Mouse (Mus musculus) brain, embryonic 18.5 days (tissue): ENCODE measurements around the gene Ulk4.
"Not testable (repeated sequence)": the region's sequence is repeated elsewhere in the genome, so short reads cannot be mapped to it uniquely, and the experiment has no call there.

Experiments used
- DNase-seq: peaks from one replicate; pipeline ENCODE4 v3.0.0-alpha.2; 2012; ENCODE audit warnings: low read depth, low spot score

Ulk4 gene

DNA sequence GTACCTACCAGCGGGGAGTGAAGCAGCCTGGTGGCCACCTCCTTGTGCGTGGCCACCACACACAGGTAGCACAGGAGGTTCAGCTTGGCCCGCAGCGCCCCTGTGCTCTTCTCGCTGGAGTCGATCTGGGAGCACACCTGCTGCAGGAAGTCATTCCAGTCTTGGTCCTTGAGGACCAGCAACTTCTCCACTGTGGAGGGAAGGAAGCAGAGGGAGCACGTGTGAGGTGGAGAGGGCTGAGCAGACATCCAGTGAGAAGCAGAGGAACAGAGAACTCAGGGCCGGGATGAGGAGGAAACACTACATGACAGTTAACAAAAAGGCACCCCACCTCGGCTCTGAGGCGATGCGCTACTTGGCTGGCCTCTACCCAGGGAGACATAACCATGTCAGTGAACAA lies 26.1 kb downstream of the Ulk4 start:
- DNase-seq = no peak

DNA sequence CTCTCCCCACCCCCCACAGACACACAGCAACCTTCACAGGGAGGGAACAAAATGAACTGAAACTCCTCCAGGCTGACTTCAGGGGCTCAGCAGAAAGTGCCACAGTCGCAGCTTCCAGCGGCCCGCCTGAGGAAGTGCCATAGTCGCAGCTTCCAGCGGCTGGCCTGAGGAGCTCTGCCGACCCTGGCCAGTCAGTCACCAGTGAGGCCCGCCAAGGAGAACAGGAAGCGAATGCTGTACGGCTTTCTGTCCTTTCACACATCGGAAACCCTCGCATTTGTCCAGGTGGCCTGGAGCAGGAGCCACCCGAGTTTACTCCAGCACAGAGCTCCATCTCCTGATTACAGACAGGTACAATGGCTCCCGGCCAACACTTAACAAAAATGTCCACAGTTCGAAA lies 27.2 kb downstream of the Ulk4 start:
- DNase-seq = no peak

DNA sequence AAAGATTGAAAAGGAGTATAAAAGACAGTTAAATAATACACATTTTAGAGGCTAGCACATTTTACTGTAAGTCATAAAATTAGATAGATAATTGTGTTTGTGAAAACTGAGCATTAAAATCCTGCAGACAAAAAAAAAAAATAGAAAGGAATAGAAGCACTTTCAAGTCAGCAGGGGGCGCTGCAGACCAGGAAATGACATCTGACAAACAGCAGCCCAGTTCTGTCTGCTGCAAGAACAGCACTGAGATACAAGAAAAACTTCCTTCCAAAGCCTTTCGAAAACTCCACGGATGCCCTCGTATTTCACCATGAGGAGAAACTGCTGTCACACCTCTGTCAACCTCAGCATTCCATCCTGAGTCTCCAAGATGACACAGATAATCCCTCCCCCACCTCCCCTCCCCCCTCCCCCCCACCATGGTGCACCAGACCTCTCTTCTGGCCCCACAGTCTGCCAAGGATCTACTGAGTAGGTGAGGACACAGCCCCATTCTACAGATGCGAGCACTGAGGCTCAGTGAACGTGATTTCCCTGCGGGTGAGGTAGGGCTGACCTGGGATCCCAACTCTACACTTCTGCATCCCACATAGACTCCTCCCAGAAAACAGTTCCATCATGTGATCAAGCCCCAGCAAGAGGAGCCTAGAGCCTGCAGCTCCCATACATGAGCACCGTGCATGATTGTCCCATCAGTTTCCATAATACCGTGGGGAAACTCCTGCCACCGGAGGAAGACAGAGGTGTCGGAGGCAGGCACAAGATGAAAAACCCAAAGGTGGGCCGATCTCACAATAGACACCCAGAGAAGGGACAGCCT lies 28.8 kb downstream of the Ulk4 start:
- DNase-seq = peak; percentile 67

- DNase-seq = no peak
Measured at GRCm38 (mm10) chr9:121247047-121247446, 29.9 kb downstream of the Ulk4 start.

DNA sequence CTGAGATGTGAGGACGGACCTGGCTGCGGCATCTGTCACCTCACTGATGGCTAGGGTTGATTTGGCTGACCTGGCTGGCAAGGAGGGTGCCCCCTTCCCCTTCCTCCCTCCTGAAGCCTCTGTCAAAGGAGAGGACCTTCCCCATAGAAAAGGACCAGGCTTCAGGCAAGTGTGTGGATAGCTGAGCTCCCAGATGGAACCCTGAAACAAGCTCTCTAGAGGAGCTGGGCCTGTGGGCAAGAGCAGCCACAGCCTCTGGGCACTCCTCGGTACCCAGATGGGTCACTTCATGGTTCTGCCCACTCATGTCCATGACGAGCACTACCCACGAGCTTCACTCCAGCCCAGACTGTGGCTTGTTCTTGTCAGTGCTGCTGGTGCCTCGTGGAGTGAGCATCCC lies 34.7 kb downstream of the Ulk4 start:
- DNase-seq = no peak

GRCm38 (mm10) chr9:121241806-121242205 lies 35.2 kb downstream of the Ulk4 start:
- DNase-seq = no peak

DNA sequence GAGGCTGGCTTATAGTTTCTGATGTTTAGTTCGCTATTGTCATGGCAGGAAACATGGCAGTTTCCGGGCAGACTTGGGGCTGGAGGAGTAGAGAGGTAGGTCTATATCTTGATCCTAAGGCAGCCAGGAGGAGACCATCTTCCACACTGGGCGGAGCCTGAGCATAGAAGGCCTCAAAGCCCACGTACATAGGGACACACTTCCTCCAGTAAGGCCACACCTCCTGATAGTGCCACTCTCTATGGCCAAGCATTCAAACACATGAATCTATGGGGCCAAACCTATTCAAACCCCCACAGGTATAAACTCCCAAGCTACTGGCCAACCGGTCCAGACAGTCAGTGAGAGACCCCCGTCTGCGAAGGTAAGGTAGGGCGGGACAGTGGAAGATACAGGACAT lies 35.6 kb downstream of the Ulk4 start:
- DNase-seq = no peak

DNA sequence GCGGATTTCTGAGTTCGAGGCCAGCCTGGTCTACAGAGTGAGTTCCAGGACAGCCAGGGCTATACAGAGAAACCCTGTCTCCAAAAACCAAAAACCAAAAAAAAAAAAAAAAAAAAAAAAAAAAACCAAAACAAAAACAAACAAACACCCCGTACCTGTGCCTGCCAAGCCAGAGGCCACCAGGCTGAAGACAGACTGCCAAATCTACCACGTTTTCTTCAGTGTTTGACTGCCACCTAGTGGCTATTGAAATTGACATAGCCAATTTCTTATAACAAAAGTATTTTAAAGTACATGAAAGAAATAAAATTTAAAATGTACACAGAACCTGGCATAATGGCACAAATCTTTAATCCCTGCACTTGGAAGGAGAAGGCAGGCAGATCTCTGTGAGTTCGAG lies 36.8 kb downstream of the Ulk4 start:
- peak; percentile 42 for DNase-seq

GRCm38 (mm10) chr9:121239571-121239970 lies 37.4 kb downstream of the Ulk4 start:
- DNase-seq = no peak

DNA sequence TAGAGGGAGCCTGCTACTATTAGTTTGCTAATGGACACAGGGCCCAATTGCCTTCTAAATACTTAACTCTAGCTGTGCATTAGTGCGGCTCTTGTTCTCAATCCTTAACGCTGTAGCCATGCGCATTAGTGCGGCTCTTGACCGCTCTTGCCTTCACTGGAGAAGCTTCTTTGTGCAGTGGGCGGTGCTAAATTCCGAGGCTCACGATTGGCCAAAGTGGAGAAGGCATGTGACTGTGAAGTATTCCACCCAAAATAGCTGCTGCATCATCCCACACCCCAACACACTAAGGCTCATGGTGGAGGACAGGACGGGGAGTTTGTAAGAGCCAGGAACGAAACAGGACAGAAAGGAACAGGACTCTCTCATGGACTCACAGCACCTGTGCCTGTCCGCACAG lies 58.4 kb downstream of the Ulk4 start:
- no peak for DNase-seq

GRCm38 (mm10) chr9:121218230-121218629 lies 58.8 kb downstream of the Ulk4 start:
- DNase-seq = no peak

DNA sequence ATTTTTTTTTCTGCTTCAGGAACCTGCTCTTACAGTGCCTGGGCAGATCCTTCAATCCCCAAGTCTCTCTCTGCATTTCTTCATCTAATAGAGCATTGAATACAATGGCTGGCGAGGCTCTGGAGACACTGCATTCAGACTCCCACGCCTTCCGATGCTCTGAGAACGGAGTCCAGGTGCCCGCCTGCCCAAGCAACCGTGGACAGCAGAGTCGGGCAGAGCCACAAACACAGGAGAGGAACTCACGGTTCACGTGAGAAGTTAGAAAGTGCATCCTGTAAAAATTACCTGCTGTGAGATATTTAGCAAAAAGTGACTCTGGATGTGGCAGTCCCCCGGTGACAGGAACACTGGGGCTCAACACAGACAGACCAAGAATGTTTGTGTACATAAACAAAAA lies 59.3 kb downstream of the Ulk4 start:
- no peak for DNase-seq

GRCm38 (mm10) chr9:121216536-121217320 lies 60.3 kb downstream of the Ulk4 start:
- DNase-seq = no peak

GRCm38 (mm10) chr9:121215349-121216000 lies 61.5 kb downstream of the Ulk4 start:
- no peak for DNase-seq

DNA sequence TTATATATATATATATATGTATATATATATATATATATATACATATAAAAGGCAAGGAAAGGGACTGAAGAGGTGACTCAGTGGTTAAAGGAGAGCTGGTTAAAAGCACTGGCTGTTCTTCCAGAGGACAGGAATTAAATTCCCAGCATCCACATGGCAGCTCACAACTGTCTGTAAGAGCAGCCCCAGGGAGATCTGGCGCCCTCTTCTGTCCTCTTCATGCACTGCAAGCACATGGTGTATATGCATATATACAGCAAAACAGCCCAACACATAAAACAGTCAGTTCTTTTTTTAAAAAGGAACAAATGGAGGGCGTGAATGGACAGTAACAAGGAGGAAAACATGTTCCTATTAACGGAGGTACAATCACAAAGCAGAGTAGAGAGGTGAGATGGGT lies 64.7 kb downstream of the Ulk4 start:
- no peak for DNase-seq

GRCm38 (mm10) chr9:121205046-121205445 lies 72.0 kb downstream of the Ulk4 start:
- no peak for DNase-seq

- DNase-seq = no peak
Measured at GRCm38 (mm10) chr9:121204149-121204800, 72.7 kb downstream of the Ulk4 start.

DNA sequence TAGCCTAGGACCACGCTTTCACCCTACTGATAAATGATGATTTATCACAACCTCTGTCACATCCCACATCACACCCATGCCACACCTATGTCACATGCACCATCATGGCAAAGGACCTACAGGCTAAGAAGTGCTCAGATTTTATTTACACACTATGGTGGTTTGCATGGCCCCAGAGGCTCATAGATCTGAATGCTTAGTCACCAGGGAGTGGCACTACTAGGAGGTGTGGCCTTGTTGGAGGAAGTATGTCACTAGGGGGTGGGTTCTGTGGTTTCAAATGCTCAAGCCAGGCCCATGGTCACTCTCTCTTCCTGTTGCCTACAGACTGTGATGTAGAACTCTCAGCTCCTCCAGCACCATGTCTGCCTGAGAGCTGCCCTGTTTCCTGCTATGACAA lies 73.3 kb downstream of the Ulk4 start:
- no peak for DNase-seq

- DNase-seq = not testable (repeated sequence)
Measured at GRCm38 (mm10) chr9:121199146-121199685, 77.8 kb downstream of the Ulk4 start.

- no peak for DNase-seq
Measured at GRCm38 (mm10) chr9:121196473-121196872, 80.5 kb downstream of the Ulk4 start.

- DNase-seq = no peak
Measured at GRCm38 (mm10) chr9:121195106-121195505, 81.9 kb downstream of the Ulk4 start.
